Mouse (Mus musculus) common myeloid progenitor, adult 5-6 weeks (primary cell): ENCODE results near the gene Gcn1l1. TPM values are rescaled to one million over a fixed set of nuclear protein-coding genes. Genes with fewer than 3 reads are reported as not detected.

ENCODE experiments used
- total RNA-seq: library from RNA; stranded (forward); fragments of 200-1000, 187-1606 nt; gene quantifications from 2 replicates; pipeline ENCODE4 v1.2.3, GENCODE M21; 2017

Gcn1l1 gene
- total RNA-seq, 1 experiment from 2014 or later: 41.8 TPM

Other genes with a start within 250 kb of the Gcn1l1 start
- gene Srsf9, start 238.1 kb upstream of the Gcn1l1 start, total RNA-seq: 74.3 and 92.1 TPM in 2 replicates
- gene Gatc, start 224.1 kb upstream of the Gcn1l1 start, total RNA-seq: 15.0 and 19.9 TPM in 2 replicates
- 18.7 and 19.6 TPM in 2 replicates for gene Triap1, start 224.0 kb upstream of the Gcn1l1 start, total RNA-seq
- 79.8 and 95.6 TPM in 2 replicates for gene Cox6a1, start 216.3 kb upstream of the Gcn1l1 start, total RNA-seq
- gene Msi1, start 135.7 kb upstream of the Gcn1l1 start, total RNA-seq: not detected in 2 replicates
- not detected in 2 replicates for gene Pla2g1b, start 99.0 kb upstream of the Gcn1l1 start, total RNA-seq
- 3.6 and 14.3 TPM in 2 replicates for gene Sirt4, start 80.5 kb upstream of the Gcn1l1 start, total RNA-seq
- 31.2 and 72.4 TPM in 2 replicates for gene Pxn, start 58.6 kb upstream of the Gcn1l1 start, total RNA-seq
- 1,584 and 1,794 TPM in 2 replicates for gene Rplp0, start 5.8 kb upstream of the Gcn1l1 start, total RNA-seq
- 38.2 and 38.4 TPM in 2 replicates for gene Rab35, start 66.7 kb downstream of the Gcn1l1 start, total RNA-seq
- 0.87 and 3.0 TPM in 2 replicates for gene Bicdl1, start 166.4 kb downstream of the Gcn1l1 start, total RNA-seq